Mouse (Mus musculus) E14TG2a.4 (cell line): ENCODE data around the gene Dner.

Experiments used
- CTCF ChIP-seq: conservative IDR thresholded peaks from 2 replicates; pipeline ENCODE4 v1.5.1; 2014; ENCODE audit warnings: low read length
- POU5F1 ChIP-seq: IDR thresholded peaks from 2 replicates; pipeline ENCODE4 v1.6.1; 2014; ENCODE audit warnings: low read length, borderline replicate concordance

DNA sequence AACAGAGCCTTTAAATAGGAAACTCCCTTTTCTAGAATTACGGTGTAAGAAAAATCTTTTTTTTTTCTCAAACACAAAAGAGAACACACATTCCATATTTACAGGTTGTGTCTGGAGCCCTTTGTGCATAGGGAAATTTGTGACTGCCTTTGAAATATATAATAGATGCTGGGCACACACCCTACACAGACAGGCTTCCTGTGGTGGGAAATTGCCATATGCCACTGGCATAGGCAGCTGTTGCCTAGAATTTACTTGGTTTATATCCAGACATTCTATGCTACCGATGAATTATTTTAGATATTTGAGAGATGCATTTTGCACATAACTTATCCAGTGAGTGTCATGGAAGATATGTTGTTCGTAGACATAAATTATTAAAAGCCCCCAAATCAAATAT is 195.3 kb downstream of the Dner start:
- TF ChIP-seq CTCF (no peak), POU5F1 (no peak)
